Mouse (Mus musculus): ENCODE results near the gene Cpeb3.
"Not testable (repeated sequence)": the region's sequence is repeated elsewhere in the genome, so short reads cannot be mapped to it uniquely, and the experiment has no call there.

Cpeb3 gene

DNA sequence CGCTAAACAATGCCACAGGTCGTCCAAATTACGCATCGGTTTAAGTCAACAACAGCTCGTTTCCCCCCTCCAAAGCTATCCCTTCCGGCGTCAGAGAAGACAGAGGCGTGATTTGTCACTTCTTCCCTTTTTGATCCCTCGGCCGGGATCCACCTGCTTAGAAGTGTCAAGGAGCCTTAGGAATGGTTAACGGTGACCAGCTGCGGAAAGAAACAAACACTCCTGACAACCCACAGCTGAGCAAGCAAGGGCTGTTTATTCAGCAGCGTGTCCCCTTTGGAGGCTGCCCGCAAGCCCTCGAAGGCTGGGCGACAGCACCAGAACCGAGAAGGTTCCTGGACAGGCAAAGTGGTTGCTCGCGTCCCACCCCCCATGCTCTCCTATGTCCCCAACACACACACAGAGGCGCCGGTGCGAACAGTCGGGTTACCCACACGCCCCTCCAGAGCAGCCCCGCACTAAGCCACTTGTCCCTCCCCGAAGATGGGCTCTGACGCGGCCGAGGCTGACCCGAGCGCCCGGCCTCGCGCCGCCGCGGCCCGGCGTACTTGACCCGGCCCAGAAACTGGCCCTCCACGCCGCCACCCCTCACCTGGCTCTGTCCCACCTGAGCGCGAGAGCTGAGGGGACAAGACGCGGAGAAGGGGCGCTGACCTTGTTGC is 1.6 kb downstream of the Cpeb3 start:
- DNase-seq = no peak

DNA sequence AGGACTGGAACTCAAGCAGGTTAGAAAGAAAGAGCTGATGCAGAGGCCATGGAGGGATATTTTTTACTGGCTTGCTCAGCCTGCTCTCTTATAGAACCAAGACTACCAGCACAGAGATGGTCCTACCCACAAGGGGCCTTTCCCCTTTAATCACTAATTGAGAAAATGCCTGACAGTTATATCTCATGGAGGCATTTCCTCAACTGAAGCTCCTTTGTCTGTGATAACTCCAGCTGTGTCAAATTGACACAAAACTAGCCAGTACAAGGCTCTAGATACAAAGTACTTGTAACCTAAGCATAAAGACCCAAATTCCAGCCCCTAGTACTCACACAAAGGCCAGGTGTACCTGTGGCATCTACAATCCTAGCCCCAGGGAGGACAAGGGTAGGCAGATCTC is 3.2 kb downstream of the Cpeb3 start:
- not testable (repeated sequence) for DNase-seq

DNA sequence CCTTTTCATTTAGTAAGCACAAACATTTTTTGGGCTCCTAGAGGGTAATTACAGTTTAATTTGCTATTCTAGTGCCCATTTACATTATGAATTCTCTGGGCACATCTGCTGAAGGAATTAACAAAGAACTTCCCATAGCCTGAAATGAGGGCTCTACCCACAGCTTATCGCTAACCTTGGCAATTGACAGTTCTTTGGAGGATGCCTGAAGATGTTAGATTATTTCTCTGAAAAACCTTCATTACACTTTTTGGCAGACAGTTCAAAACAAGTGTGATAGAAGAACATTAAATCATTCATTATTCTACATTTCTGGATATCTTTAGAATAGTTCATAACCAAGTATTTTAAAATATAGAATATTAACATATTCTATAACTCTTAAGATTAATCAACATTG is 5.0 kb downstream of the Cpeb3 start:
- DNase-seq = no peak

DNA sequence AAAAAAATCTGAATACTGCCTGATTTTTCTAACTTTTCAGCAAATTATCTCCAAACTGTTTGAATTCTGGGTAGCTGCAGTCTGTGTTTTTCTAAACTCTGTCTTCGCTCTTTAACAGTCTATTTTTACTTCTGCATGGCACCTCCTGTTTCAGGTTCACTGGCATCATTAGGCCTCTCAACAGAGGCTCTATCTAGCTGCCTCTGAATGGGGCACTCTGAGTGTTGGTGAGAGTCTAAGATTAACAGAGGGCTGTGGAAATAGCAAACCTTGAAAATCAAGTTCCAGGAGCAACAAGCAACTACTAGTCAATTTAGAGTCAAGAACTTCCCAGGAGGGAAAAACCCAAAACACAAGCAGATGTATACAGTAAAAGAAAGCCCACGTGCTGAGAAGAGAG is 8.5 kb downstream of the Cpeb3 start:
- DNase-seq = no peak

DNA sequence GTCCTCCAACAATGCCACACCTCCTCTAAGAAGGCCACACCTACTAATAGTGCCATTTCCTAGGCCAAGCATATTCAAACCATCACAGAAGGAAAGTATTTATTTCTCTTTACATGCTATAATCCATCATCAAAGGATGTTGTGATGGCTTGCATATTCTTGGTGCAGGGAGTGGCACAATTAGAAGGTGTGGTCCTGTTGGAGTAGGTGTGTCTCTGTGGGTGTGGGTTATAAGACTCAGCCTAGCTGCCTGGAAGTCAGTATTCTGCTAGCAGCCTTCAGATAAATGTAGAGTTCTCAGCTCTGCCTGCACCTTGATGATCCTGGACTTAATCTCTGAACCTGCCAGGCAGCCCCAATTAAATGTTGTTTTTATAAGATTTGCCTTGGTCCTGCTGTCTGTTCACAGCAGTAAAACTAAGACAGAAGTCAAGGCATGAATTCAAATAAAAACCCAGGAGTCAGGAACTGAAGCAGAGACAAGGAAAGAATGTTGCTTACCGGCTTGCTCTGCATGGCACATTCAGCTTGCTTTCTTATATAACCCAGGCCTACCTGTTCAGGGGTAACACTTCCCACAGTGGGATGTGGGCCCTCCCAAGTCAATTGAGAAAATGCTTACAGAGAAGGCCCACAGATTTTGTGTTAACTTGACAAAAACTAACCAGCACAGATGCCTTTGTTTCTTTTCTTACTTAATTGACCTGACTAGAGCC is 10.1 kb downstream of the Cpeb3 start:
- no peak for DNase-seq

DNA sequence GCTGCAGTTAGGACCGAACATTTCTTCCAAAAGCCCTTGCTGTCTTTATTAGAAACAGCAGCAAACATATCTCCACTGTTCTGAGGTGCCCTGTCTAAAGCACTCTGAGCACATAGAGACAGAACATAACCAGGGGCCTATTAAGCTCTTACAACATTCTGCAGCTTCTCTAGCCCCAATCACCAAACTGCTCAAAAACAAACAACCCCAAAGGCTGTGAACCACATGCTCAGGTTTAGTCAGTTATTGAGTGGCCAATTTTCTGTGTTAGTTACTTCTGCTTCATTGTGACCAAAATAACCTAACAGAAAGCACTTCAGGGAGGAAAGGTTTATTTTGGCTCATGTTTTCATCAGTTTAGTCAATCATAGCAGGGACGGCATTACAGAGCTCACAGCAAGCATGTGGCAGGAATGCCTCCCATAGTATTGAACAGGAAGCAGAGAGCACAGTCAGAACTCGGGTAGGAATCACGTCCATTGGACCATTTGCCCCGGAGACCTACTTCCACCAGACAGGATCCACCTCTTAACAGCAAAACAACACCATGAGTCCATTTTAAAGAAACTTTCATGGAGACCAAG is 15.8 kb downstream of the Cpeb3 start:
- no peak for DNase-seq

DNA sequence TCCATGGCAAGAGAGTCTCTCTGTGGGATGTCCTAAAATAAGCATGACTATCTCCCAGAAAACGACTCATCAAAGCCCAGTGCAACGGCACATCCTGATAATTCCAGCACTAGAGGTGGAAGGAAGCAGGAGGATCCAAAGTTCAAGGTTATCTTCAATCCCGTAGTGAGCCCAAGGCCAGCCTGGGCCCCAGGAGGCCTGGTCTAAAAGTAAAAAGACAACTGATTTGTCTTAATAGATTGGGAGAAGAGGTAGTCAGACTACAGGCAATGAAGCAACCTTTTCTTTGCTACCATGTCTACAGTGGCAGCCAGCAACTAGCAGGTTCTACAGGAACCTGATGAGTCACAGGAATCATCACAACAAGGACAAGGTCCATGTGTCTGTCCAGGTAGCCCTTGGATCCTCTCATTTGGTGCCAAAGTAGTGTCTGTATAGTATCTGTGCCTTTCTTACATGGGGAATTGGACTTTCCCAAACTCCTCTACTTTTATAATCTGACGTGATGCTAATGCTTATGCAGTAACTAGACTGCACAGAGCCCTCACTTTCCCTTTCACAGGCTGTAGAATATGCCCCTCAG is 19.9 kb downstream of the Cpeb3 start:
- DNase-seq = no peak

DNA sequence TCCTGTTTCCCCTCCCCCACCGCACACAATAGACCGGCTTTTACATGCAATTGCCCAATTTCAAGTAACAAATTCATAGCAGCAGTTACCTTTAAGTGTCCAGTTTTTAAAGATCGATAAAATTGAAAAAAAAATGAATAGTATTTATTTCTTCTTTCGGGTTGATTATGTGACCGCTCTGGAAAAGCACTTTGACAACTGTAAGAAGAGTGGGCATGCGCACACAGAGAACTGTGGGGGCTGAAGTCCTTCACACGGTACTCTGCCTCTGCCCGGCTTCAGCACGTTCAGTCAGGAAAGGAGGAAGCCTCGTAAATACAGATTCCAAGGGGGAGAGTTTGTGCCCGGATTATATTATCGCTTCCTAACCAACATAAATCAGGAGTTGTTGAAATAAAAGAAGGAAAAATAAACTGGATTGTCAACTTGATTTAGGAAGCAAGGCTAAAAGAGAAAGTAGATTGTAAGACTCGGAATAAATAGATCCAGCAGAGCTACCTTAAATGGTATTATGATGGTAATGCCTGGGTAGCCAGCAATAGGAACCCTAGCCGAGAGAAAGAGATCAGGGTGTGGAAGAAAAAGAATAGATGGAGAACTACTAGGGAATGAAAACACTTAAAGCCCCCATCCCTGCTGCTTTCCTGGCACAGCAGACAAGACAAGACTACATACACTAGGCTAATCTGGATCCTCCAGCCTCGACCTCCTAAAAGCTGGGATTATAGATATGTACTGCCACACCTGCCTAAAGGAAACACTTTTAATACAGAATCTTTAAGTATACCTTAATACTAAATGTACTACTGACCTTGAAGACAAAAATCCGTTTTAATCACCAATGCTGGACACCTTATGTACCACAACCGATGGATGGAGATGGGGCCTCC is 30.3 kb downstream of the Cpeb3 start:
- no peak for DNase-seq

DNA sequence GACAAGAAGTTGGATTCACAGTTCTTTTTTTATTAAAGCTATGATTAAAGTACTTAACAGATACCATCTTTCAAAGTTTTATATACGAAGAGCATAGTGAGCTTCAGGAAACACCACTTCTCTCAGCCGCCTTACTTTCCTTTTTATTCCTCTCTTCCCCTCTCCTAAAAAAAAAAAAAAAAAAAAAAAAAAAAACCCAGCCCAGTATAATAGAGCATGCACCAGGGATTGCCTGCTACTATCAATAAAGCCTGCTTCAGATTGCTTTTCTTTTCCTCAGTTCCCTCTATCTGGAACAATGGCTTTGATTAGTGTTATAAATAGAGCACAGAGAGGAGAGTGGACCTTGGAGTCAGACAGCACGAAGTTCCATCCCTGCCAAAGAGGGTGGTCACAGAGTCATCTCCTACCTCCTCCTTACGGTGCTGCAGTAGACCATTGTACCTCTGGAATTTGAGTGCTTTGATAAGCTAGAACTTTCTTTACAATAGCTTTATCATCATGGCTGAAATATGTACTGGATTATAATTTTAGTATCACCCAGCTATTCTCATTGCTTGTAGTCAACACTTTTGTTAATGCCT is 31.4 kb downstream of the Cpeb3 start:
- no peak for DNase-seq

DNA sequence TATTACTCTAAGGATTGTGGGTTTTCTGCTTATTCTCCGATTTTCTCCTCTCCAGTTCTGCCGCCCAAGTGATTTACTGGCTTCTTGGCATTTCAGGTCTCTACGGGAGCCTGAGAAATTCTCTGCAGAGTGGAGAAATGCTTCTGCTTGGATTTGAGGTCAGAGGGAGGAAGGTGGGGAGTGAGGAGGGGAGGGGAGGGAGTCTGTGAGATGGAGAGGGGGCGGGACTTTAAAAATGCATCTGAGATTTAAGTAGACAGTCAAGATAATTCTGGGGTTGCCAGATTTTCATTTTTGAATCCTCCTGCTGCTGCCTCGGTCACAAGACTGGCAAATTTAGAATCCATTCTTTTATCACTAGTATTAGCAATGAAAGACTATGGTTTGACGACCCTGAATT is 32.5 kb downstream of the Cpeb3 start:
- no peak for DNase-seq

DNA sequence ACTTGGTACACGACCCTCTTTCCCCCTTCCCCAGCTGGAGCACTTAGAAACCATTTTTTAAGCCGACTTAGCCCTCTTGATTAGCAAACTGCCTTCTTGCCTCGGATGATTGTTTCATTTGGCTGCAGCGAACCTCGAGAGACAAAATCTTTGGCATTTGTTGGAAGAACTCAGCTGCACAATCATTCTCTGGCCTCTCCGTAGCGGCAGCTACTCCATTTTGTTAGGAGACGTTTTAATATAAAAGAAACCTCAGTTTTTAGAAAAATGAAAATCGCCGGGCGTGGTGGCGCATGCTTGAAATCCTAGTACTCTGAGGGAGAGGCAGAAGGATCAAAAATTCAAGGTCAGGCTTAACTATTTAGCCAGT is 33.0 kb downstream of the Cpeb3 start:
- DNase-seq = peak in 1 of 2 experiments; percentile 33

DNA sequence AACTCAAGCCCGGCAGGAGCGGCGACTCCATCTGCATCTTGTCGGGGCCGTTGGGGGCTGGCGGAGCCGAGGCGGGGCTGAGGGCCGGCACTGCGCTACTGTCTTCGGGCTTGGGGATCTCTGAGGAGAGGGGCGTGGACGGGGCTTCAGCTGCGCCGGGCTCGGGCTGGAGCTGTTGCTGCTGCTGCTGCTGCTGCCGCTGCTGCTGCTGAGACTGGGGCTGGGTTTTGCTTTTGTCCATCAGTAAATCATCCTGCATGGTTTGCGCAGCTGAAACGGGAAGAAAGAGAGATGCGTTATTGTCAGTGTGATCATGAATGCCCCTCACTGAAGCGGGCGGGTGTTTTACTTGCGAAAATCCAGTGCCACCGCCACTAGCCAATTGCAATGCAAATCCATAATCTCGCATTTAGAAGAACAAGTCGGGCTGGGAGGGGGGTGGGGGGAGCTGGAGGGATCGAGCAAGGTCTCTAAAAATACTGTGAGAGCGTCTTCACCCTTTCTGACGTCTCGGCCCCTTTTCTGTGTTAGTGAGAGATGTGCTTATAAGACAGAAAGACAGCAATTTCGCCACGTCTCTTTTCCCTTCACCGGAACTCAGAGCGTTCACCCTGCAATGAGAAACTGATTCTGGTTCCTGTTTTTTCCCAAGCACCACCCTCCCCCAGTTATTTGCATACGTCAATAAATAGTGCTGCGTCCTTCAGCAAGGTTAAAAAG is 33.5 kb downstream of the Cpeb3 start:
- DNase-seq = peak; percentile 8 to 41

DNA sequence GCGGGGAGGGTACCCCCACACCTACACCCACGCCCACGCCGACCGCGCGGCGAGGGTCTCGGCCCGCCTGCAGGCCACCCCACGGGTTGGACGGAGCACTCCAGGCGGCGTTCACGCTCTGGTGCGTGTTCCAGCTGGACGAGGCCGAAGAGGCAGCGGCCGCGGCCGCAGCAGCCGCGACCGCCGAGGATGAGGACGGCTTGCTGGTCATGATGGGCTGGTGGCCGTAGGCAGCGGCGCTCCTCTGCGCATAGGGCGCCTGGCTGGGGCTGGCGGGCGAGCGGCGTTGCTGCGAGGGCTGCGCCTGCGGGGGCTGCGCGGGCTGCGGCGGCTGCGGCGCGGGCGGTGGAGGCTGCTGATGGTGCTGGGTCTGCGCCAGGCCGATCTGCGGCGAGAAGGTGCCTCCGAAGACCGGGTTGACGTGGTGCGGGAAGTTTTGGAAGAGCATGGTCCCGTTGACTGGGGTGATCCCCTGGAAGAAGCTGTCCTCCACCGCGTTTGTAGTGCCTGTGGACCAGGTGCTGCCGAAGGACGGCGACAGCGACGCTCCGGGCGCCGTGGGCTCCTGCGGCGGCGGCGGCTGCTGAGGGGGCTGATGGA is 34.2 kb downstream of the Cpeb3 start:
- peak; percentile 13 to 34 for DNase-seq

DNA sequence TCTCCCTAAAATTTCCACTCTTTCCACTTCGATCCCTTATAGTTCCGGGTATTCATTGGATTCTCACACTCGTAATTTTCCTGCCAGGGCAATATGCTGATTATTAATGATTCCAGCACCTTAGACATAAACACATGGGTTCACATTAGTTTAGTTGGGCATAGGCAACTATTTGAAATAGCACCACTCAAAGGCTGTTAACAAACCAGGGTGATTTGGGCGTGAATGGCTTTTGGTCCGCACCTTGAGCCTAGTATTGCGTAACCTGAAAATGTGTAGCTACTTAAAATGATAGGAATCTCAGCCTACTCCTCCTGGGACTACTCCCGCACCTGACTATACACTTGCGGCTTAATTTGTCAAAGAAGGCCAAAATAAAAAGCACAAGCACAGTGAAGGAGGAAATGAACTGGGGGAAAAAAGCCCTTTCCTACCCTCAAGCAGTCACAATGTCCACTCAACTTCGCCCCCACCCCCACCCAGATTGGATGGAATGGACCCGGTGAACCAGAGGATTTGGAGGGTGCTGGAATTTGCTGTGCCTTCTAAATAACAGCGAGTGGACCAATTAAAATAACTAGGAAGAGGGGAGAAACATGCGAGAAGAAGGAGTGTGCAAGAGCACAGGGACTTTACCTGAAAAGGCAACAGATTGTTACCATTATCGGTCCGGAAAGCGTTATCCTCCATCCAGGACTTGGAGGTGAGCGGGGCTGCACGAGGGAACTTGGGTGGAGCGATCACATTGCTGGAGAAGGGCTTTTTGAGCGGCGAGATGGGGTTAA is 34.9 kb downstream of the Cpeb3 start:
- no peak for DNase-seq

DNA sequence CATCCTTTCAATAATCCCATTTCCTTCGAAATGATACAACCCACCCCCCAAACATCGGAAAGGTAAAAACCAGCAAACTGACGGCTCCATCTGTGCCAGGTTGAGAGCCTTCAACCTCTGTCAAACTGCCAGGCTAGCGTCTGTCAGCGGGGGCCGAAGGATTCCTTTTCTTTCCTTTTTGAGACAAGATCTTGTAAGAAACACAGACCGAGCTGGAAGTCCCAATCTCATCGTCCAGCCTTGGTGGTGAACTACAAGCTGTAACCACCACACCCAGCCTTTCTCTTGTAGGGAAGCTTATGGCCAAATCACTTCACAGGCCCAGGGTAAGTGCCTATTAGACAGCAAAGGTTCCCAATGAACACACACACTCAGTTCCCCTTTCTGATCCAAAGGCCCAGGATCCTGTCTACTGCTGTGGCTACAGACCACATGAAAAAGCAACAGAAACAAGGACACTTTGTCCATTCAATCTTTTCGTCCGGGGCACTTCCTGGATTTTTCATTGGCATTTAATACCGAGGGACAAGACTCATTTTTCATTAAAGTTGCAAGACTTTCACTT is 35.8 kb downstream of the Cpeb3 start:
- no peak for DNase-seq

DNA sequence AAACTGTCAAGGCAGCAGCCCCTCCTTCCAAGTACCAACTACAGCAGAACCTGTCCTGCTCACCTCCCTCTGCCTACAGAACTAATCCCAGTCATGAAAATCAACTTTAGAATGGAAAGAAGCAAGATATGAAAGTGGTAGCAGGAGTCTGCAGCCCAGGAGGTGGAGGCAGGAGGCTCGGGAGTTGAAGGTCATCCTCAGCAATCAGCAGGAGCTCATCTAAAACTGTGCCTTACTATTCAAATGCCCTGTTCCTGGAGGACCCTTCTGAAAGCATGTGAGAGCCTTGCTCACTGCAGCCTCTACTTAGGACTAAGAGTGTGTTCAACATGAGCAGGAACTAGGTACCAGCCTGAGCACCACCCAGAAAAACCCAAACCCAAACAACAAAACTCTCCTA is 36.3 kb downstream of the Cpeb3 start:
- no peak for DNase-seq

DNA sequence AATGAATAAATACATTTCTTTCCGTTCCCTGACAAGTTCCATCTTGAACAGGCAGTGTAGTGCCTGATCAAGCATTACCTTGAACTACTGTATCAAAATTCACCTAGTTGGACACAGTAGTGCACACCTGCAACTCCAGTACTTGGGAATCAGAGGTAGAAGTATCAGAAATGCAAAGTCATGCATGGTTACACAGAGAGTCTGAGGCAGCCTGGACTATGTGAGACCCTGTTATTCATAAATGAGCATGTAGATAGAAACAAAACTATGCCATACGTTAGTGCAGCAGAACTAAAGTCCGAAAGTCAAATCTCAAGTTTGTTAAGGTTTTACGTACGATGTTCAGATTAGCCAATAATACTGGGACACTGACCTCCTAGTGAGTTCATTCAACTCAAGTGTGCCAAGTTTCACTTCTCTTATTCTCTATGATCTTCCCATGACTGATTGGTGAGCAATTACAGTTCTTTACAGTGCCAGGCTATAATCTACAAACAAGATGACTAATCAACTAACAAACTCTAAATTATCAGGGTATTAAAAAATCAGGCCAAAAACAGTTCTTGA is 51.5 kb downstream of the Cpeb3 start:
- DNase-seq = no peak

DNA sequence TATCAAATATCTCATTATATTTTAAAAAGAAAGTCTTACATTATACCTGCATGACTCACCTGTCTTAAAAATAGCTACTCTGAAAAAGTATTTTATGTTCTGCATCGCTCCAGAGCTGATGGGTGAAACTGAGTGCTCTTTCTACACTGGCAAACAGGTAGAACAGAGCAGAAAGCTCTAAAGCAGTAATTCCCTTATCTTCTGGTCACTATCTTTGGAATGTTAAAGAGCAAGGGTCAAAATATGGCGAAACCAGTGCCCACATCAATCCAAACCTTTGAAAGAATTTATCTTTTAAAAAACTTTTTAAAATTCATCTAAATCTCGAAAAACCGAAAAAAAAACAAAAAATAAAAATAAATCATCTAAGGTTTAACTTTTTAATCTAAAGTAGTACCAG is 52.4 kb downstream of the Cpeb3 start:
- no peak for DNase-seq

DNA sequence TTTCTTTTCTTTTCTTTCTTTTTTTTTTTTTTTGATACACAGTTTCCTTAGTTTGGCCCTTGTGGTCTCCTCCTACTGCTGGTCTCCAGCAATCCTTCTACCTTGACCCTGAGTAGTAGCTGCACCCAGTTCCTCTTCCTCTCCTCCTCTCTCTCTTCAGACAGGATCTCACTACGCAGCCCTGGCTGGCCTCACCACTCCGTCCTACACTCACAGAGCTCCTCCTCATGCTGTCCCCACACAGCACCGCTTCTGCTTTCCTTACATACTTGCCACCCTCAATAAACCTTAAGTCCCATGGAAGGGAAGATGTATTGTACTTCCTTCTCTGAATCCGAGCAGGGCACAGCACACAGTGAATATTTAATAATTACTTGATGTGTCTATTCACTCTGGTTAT is 61.3 kb downstream of the Cpeb3 start:
- no peak for DNase-seq

DNA sequence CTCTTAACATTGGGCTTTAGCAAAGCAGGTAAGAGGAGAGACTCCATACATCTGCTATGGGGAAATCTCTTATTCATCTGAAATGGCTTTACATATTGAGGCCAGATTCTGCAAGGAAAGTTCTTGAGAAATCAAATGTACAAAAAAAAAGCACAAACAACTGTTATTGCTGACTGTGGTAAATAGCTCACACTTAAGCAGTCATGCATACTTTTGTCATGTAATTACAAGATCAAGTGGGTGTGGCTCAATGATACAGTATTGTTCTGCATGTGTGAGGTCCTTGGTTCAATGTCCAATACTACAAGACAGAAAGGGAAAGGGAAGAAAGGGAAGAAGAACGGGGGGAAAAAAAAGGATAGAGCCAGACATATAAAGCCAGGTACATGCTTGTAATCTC is 62.6 kb downstream of the Cpeb3 start:
- no peak for DNase-seq
